Mouse (Mus musculus): Measurements from ENCODE around the gene Parp9.
"Not testable (repeated sequence)": the region's sequence is repeated elsewhere in the genome, so short reads cannot be mapped to it uniquely, and the experiment has no call there.

Parp9 gene

DNA sequence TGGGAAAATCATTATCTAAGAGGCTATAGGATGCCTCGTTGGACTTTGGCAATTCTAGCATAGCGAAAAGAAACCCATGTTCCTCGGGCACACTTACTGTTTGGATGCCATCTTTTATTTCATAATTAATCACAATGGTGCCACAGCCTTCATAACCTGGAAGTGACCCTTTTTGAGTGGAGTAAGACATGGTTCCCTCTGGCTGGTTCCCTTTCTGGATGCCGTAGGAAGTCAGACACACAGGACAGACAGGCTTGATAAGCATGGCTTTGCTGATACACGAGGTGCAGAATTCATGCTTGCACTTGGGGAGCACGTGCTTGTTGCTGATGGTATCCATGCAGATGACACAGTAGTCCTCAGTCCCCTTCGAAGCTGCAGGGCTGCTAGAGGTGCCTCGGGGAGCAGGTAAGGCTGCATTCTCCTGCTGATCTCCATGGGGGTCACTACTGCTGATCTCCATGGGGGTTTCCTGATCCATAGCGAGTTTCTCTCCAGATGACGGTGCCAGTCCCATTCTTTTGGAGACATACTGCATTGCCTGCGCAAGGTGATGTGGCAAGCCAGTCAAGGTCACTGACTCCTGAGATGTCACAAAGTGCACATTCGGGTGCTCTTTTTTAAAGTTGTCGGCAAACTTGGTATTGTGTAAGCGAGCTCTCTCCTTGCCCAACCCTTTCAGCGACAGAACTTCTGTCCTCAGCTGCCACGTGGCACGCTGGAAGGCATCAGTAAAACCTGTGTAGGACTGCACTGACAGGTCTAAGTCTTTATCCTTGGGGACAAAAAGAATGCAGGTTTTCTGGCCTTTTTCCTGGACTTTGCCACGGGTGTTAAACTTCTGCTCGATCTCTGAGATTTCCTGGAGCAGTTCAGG, 5.9 kb upstream of the Parp9 start:
- DNase-seq, result no peak

DNA sequence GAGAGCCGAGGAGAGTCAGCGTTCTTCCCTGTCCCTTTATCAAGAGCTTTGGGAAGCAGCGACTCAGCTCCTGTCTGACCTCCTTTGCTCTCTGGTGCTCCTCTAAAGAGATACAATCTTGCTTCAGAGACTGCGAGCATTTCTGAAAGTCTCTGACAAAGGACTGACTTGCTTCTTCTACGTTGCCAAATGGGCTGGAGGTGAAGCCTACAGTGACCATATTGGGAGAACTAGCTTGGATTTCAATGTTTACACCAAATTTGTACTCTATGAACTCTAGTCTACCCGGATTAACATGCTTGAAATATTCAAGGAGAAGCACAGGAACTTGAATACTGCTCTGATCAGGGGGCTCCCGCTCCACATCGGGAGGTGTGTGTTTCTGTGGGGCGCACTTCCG, 5.1 kb upstream of the Parp9 start:
- no peak for DNase-seq

DNA sequence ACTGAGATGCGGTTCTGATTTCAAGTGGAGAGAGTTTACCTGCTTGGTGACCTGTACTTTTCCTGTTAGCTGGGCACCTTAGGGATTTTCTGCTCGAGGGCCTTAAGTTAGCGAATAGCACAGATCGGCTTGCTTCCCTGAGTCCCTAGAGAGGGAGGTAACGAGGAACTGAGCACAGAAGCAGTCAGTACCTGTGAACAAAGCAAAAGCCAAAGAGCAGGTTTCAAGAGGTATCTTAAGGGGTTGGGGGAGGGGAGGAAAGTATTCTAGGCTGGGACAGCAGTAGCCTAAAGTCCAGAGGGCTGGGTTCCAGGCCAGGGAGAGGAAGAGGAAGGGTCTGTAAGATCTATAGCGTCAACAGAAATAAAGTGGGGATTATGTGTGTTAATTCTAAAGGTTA, 991 bp downstream of the Parp9 start:
- peak; percentile 5 for DNase-seq

DNA sequence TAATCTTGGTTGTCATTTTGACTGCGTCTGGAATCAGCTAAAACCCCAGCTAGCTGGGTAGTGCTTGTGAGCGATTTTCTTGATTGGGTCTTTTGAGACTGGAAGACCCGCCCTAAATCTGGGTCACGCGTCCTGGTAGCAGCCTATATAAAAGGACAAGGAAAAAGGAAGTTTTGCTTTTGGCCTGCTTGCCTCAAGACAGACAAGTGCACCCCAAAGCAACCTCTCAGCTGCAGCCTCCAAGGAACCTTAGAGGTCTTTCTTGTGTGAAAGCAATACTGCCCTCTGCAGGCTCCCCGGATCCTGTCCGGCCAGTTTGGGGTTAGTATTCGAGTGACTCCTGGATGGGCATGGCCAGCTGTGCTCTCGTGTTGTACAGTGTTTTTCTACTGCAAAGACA, 1.4 kb downstream of the Parp9 start:
- DNase-seq, result peak; percentile 58

DNA sequence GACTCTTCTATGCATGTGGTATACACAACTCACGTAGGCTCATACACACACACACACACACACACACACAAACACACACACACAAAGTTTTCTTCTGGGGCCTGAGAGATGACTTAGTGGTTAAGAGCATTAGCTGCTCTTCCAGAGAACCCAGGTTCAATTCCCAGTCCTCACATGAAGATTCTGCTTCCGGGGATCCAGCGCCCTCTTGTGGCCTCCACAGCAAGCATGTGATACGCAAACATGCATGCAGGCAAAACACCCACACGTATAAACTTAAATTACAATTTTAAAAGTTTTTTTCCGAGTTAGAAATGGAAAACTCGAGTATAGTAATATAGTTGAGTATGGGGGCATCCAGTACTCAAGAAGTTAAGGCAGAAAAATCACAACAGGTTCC, 3.1 kb downstream of the Parp9 start:
- DNase-seq, result no peak

DNA sequence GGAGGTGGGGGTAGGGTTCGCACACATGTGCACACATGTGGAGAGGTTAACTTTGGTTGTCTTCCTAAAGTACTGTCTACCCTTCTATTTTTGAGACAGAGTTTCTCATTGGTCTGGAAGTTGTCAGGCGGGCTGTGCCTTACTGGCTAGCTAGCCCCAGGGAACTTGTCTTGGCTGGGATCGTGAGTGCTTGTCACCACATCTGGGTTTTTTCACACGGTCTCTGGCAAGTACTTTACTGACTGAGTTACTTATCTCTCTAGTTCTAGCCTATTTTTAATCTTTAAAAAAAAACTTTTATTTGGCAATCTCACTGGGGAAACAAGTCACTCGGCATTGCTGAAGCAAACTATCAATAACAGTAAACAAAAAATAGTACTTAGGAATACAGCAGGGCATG, 11.0 kb downstream of the Parp9 start:
- DNase-seq, result no peak

DNA sequence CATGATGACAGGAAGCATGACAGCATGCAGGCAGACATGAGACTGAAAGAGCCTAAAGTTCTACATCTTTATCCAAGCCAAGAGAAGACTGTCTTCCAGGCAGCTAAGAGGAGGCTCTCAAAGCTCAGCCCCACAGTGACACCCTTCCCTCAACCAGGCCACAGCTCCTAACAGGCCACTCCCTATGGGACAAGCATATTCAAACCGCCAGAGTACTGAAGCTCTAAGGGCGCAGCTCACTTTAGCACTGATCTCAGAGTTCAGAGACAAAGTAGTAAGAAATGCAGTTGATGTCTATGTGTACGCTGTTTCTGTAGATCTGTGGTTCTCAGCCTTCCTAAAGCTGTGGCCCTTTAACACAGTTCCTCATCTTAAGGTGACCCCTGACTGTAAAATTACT, 12.9 kb downstream of the Parp9 start:
- no peak for DNase-seq

DNA sequence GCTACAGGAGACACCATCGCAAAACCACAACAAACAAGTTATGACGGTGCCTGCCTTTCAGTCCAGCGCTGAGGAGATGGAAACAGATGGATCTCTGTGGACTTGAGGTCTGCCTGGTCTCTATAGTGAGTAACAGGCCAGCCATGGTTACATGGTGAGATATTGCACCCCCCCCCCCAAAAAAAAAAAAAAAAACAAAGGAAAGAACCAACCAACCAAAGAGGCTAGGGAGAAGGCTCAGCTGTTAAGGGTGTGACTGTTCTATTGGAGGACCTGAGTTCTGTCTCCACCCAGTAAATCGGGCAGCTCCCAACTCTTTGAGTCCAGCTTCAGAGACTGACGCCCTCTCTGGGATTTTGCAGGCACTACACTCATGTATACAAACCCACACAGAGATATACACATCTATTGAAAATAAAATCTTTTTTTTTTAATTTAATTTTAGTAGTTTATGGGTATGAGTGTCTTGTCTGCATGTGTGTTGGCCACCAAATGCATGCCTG, 14.4 kb downstream of the Parp9 start:
- DNase-seq, result no peak

DNA sequence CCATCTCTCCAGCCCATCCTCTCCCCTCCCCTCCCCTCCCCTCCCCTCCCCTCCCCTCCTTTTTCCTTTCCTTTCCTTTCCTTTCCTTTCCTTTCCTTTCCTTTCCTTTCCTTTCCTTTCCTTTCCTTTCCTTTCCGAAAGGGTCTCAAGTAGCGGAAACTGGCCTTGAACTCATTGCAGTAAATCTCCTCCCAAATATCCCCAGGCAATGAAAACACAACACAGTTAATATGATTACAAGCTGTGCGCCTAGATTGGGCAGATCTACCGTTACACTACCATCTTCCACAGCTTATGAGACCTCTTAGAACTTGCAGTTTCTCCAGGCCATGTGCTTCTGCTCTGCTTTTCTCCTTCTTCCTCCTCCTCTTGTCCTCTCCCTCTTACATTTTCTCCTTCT, 27.7 kb downstream of the Parp9 start:
- DNase-seq, result not testable (repeated sequence)

DNA sequence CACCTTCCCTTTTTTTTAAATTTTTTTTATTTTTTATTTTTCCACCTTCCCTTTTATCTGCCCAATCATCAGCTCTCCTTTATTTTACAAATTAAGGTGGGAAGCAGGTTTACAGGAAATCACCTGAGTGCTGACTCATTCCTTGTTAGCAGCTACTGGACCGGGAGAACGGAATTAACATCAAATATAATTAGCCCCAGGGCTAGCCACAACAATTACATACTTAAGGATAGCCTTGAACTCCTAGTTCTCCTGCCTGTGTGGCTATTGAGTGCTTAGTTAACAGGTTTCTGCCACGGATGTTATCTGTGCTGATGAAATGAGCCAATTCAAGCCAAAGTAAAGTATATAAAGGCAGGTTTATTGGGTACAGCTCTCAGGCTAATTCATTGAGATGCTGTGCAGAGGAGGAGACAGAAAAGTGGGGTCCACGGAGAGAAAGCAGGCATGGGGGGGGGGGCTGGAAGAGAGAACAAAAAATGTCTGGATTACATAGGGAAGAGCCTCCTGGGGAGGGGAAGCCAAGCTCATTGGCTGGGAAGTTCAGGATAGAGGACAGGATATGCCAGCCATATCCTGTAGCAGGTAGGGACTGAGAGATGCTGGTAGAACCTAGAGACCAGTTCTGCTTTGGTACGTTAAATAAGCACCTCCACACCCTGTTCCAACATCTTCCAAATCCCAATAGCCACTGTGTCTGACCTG, 28.3 kb downstream of the Parp9 start:
- no peak for DNase-seq

DNA sequence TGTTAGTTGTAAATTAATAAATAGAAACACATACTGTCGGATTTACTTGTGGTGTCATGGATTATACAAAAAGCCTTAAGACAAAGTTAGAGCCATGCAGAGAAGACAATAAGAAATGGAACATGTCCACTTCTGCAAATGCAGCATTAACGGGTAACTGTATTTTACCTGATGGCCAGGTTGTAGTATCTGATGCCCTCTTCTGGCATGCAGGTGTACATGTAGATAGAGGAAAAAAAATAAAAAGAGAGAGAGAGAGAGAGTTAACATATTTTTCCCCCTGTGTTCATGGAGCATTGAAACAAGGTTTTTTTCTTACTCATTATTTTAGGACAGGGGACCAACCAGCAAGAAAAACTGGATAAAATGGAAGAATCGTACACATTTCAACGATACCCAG, 29.0 kb downstream of the Parp9 start:
- DNase-seq, result no peak

DNA sequence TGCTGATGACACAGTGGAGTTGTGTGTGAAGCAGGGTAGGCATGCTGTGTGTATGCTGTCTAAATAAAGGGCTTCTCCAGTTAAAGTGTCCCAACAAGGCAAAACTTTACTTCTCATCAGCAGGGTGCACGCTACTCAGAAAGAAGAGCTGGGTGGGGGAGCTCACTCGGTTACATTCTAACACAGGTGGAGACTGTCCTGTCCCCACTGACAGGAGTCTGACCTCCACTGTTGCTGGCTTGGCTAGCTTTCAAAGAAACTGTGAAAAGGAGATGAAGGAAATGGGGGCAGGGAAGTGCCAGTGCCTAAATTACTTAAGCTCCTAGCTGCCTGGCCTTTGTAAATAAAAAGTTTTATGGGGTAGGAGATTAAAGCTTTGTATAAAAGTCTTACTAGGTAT, 29.9 kb downstream of the Parp9 start:
- no peak for DNase-seq

DNA sequence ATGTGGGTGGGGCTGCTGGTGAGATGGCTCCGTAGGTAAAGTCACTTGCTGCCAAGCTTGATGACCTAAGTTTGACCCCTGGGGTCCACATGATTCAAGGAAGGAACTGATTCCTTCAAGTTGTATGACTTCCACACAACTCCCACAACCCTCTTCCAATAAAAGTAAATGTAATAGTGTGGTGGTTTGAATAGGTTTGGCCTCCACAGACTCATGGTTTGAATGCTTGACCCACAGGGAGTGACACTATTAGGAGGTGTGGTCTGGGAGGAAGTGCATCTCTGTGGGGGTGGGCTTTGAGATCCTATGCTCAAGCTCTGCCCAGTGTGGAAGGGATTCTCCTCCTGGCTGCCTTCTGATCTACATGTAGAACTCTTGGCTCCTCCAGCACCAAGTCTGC, 35.8 kb downstream of the Parp9 start:
- DNase-seq, result no peak

DNA sequence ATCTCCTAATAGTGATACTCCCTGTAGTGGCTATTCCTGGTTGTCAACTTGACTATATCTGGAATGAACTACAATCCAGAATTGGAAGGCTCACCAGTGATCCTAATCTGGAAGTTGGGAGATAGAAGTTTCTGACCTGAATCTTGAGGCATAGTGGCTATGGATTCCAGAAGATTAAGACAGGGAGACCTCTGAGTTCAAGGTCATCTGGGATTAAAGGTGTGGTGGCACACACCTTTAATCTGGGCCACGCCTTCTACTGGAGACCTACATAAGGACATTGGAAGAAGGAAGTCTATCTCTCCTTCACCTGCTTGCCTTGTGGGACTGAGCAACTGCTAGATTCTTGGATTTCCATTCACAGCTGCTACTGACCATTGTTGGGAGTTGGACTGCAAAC, 40.2 kb downstream of the Parp9 start, which contains the start of gene Kpna1:
Gene Kpna1, plus strand, starts transcription at position 301 of the 400 bp plus-strand sequence.
- DNase-seq, result not testable (repeated sequence)

DNA sequence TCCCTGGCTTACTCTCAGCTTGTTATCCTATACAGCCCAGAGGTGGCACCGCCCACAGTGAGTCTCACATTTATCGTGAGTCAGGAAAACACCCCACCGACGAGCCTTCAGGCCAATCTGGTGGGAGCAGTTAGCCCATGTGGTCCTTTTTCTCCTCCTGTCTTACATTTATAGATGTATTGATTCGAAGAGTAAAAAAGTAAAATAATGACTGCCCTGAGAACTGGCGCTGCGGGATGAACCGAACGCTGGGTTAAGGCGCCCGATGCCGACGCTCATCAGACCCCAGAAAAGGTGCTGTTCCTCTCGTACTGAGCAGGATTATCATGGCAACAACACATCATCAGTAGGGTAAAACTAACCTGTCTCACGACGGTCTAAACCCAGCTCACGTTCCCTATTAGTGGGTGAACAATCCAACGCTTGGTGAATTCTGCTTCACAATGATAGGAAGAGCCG, 43.1 kb downstream of the Parp9 start:
- DNase-seq, result peak; percentile 100

DNA sequence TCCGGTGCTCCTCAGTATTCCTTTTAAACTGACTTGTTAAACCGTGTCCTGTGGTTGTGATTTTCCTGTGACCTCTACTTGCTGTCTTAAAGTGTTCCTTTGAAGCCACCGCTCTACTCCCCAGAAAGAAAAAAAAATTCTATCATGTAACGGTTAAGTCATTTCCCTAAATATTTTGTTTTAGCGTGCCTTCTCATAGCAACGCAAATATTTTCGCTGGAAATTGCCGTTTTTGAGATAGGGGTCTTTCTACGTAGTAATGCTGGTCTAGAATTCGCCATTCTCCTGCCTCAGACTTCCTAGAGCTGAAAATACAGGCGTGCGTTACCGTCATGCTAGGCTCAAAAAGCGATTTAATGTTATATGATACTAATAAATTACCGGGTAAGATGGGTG, 44.2 kb downstream of the Parp9 start:
- no peak for DNase-seq

DNA sequence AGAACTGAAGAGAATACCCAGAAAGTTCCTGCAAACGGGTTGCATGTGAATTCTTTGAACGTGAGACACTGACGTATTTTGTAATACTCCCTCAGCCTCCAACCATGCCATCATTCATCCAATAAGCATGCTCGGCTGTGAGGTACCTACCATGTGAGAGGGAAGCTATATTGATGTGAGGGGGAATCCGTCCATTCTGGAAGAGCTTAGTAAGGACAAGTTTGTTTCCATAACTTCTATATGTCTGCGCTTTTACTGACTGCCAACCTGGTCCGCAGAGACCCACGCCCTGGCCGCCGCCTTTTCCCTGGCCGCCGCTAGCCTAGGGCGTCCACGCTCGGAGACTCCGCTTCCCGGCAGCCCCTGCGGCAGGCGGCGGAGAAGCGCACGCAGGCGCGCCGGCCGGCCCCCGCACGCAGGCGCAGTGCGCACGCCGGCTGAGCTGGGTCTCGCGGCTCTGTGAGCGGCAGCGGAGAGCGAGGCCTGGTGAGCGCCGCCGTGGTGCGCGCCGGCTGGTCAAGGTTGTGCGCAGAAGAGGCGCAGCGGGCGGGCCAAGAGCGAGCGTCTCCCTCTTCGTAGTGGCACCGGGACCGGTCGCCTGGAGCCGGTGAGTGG, 44.7 kb downstream of the Parp9 start:
- peak; percentile 91 for DNase-seq

DNA sequence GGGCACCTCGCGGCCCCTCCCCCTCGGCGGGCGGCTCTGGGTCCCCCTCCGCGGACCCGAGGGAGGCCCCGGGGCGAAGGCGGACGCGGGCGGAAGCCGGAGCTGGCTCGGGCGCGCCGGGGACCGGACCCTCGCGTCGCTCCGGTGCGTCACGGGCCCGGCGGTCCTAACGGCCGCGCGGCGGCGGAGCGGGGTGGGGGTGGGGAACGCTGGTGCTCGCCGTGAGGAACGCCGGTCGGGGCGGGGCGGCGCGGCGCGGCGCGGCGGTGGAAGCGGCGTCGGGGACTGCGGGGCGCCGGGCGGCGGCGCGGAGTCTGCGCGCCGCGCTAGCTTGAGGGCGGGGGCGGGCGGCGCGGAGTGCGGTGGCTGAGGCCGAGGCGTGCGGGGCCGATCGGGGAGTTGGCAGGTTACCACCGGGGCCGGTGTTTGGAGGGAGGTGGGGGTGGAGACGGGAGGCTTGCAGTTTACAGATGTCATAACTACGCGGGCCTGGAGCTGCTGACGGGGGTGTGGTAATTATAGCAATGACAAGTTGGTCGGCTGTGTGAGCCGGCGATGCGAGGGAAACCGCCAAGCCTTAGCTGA, 45.3 kb downstream of the Parp9 start:
- DNase-seq, result peak; percentile 74

DNA sequence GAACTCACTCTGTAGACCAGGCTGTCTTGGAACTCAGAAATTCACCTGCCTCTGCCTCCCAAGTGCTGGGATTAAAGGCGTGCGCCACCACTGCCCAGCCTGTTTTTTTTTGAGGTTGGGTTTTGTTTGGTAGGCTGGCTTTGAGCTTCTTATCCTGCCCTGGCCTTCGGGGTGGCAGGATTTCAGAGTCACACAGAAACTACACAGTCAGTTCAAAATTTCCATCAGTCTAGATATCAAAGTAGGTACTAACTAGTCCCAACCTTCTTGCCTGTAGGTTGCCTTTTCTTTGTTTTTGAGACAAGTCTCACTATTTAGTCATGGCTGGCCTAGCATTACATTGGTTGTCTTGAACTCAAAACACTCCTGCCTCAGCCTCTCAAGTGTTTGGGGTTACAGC, 46.2 kb downstream of the Parp9 start:
- no peak for DNase-seq

DNA sequence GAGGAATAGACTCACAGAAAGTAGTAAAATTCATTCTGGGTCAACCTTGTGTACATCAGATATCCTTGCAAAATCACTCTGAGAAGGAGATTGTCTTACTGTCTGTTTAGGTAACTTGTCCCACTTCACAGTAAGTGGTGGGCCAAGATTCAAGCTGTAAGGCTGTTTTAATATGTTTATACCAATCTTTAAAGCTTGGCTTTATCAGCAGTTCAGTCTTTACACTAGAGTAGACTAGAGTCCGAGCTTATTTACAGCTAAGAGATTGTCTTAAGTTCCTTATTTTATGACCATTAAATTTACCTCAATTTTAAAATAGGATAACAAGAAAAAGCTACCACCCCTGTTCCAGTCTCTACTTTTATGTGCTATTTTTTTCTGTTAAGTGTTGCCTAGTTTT, 49.7 kb downstream of the Parp9 start:
- DNase-seq, result no peak

DNA sequence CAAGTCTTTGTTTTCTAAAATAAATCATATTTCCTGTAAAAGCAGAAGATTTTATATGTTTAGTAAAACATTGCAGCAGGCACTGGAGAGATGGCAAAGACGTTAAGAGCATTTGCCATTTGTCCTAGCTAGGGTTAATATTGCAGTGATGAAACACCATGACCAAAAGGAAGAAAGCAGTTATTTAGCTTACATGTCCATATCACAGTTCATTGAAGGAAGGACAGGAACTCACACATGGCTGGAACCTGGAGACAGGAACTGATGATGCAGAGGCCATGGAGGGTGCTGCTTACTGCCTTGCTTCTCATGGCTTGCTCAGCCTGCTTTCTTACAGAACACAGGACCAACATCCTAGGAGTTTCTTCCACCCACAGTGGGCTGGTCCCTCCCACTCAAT, 54.1 kb downstream of the Parp9 start:
- DNase-seq, result no peak

DNA sequence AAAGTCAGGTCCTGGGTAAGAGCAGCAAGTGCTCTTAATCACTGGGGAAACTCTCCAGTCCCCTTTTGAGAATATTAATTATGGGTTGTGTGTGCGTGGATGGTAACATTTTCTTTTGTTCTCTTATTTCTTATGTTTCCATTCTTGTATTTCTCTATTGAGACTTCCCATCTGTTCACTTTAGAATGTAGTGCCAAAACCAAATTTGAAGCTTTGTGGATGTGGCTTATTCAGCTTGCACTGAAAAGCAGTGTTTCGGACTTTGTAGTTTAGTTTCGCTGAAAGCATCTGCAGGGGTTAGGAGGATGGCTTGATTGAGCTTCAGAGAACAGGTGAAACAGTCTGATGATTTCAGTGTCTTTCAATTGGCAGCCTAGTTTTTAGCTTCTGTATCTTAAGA, 55.0 kb downstream of the Parp9 start:
- DNase-seq, result no peak

DNA sequence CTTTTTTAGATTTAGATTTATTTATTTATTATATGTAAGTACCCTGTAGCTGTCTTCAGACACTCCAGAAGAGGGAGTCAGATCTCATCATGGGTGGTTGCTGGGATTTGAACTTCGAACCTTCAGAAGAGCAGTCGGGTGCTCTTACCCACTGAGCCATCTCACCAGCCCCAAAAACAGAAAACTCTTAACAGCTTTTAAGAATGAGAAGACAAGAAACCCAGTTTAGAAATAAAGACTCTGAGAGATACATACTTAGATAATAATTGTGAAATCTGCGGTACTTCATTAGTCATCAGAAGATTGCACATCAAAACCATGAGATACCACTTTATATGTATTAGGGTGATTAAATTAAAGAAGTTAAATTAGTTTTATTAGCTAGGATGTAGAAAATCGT, 60.6 kb downstream of the Parp9 start:
- DNase-seq, result not testable (repeated sequence)
